Mouse (Mus musculus) heart, embryonic 16.5 days (tissue): Measurements from ENCODE around the gene Gm27027. TPM values are rescaled to one million over a fixed set of nuclear protein-coding genes. Genes with fewer than 3 reads are reported as not detected.

Experiments used
- ATAC-seq: fragments of 200-750 bp; cut with Nextera tagmentation; replicated peaks from 2 replicates; pipeline ENCODE4 v1.8.0; 2017; ENCODE audit warnings: moderate number of reproducible peaks; ENCODE audit not compliant: insufficient read depth, low FRiP score; ENCODE audit errors: extremely low read depth
- H3K27ac ChIP-seq: fragments of 300-500 bp; sonication (generic); 2 replicates; pipeline ENCODE4 v1.5.1; 2014; ENCODE audit warnings: mild to moderate bottlenecking, low read length, control low read depth, moderate library complexity
- H3K27me3 ChIP-seq: fragments of 300-500 bp; sonication (generic); 2 replicates; pipeline ENCODE4 v1.6.1; 2014; ENCODE audit warnings: low read length, mixed read lengths; ENCODE audit not compliant: control insufficient read depth, insufficient read depth
- H3K36me3 ChIP-seq: fragments of 300-500 bp; sonication (generic); 2 replicates; pipeline ENCODE4 v1.6.1; 2014; ENCODE audit not compliant: control insufficient read depth, insufficient read depth
- H3K4me1 ChIP-seq: fragments of 300-500 bp; sonication (generic); 2 replicates; pipeline ENCODE4 v1.6.1; 2014; ENCODE audit warnings: low read length, mixed read lengths; ENCODE audit not compliant: control insufficient read depth, insufficient read depth
- H3K4me2 ChIP-seq: fragments of 300-500 bp; sonication (generic); 2 replicates; pipeline ENCODE4 v1.6.1; 2014; ENCODE audit warnings: low read depth, mild to moderate bottlenecking, control low read depth, low read length
- H3K4me3 ChIP-seq: fragments of 300-500 bp; sonication (generic); 2 replicates; pipeline ENCODE4 v1.5.1; 2014; ENCODE audit warnings: mild to moderate bottlenecking, control low read depth, low read length
- H3K9ac ChIP-seq: fragments of 300-500 bp; sonication (generic); 2 replicates; pipeline ENCODE4 v1.6.1; 2014; ENCODE audit warnings: low read length, control low read depth
- H3K9me3 ChIP-seq: fragments of 300-500 bp; sonication (generic); replicated peaks from 2 replicates; pipeline ENCODE4 v1.6.1; 2016; ENCODE audit warnings: low read length; ENCODE audit not compliant: control insufficient read depth
- WGBS: fragments of 180-500 bp; shearing (Covaris S2); extraction: QIAGEN DNeasy Blood & Tissue Kit; methylation state at CpG from one replicate; pipeline ENCODE4 v1.1.7; 2014; 5-methylcytosine and 5-hydroxymethylcytosine counted together
- polyA plus RNA-seq: library from polyadenylated mRNA; unstranded; fragments of >200 nt; fragmentation: Nextera tagmentation; extraction: Ambion mirVana; gene quantifications from 2 replicates; pipeline ENCODE4 v1.2.1, GENCODE M21; 2015

The Gm27027 gene
- polyA plus RNA-seq, 1 experiment from 2014 or later = not detected

DNA sequence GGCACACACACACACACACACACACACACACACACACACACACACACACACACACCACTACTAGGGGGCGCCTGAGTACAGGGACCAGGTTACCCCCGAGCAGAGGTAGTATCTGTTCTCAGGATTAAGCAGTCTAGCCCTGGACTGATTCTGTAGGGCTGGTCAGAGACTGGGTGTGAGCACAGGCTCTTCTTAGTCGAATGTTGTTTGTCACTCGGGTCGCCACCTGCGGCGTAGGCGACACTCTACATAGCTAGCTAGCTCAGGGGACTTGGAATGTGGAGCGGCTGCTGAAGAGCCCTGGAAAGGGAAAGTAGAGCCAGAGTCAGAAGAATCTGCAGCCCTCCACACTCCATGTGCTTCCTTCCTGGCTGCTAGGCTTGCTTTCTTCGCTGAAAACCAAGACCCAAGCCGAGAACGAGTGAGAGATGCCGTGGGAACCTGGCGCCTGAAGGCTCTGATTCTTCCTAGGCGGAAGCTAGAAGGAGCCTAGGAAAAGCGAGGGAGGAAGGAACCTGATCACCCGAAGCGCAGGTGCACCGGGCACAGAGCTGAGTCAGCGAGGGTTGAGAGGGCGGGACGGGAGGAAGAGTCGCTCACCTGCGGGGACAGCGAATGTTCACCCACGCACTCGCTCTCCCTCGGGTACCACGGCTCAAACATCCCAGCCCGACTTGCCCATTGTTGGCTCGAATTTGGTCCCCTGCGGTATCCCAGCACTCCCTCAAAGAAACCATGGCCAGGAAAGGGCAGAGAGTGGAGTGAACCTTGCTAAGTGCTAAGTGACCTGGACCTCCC lies 41.2 kb downstream of the Gm27027 start:
- WGBS = 1% methylated on average over 29 of the region's 32 CpGs
- Histone ChIP-seq H3K9ac (peak overlapping the region; percentile 89), H3K36me3 (no peaks in the 10 kb centered on the region), H3K4me3 (peak overlapping the region; percentile 84), H3K27me3 (peaks cover 21% of the 10 kb centered on the region), H3K9me3 (no peaks in the 10 kb centered on the region), H3K27ac (no peak overlapping the region), H3K4me2 (peak overlapping the region; percentile 99), H3K4me1 (peaks cover 5% of the 10 kb centered on the region)
- ATAC-seq = no peak

DNA sequence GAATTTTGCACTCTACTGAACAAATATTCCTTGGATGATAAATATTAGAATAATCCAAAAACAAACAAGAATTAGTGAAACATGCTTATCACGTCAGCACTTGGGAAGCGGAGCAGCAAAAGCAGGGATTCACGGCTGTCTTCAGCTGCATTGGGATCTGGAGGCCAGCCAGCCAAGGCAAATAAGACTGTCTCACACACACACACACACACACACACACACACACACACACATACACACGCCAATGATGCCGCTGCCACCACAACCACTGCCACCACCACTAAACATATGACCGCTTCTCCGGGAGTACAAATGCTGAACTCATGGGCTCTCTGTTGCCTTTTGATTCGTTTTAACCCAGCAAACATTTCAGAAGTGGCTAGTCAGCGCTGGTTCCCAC lies 42.4 kb downstream of the Gm27027 start:
- no peak overlapping the region for H3K4me3 ChIP-seq
- H3K27ac ChIP-seq = no peak overlapping the region
- H3K27me3 ChIP-seq = peaks cover 21% of the 10 kb centered on the region
- 80% methylated on average over 9 of the region's 9 CpGs for WGBS
- no peaks in the 10 kb centered on the region for H3K36me3 ChIP-seq
- no peak overlapping the region for H3K9ac ChIP-seq
- peaks cover 5% of the 10 kb centered on the region for H3K4me1 ChIP-seq
- no peak for ATAC-seq
- H3K4me2 ChIP-seq = no peak overlapping the region
- H3K9me3 ChIP-seq = no peaks in the 10 kb centered on the region

DNA sequence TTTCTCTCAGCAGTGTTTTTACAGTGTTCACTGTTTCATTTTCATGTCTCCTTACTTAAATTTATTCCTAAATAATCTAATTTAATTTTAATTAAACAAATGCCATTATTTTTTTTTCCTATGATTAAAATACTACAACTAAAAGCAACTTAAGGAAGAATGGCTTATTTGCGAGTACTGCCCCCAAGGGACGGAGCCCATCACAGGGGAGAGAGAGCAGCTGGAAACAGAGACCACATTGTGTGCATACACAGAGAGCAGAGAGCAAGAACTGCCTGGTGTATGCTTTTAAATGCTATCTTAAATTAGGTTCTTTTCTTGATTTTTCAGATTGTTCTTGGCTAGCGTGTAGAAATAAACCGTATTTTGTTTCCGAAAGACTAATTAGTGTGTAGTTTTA lies 49.2 kb downstream of the Gm27027 start:
- WGBS = 52% methylated on average over 5 of the region's 5 CpGs
- no peak overlapping the region for H3K9ac ChIP-seq
- no peak overlapping the region for H3K4me2 ChIP-seq
- peaks cover 11% of the 10 kb centered on the region for H3K9me3 ChIP-seq
- H3K27ac ChIP-seq = no peak overlapping the region
- no peaks in the 10 kb centered on the region for H3K36me3 ChIP-seq
- no peak for ATAC-seq
- no peak overlapping the region for H3K4me3 ChIP-seq
- peaks cover 13% of the 10 kb centered on the region for H3K27me3 ChIP-seq
- H3K4me1 ChIP-seq = peaks cover 2% of the 10 kb centered on the region; the same call in 1 of the 2 replicates

DNA sequence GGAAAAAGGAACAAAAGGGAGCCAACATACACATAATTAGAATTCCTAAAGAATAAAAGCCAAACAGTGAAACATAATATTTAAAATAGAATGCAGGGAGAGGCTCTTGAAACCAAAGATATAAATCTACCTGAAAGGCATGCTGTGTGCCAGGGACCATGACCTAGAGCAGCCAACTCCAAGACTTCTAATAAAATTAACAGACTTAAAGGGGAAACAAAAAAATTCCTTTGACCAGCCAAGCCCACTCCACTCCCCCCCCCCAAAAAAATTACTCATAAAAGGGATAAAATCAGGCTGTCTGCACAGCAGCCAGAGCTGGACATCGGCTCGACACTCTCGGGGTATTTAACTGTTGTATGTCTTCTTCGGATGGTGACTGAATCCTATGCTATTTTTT lies 51.3 kb downstream of the Gm27027 start:
- no peak overlapping the region for H3K9ac ChIP-seq
- peaks cover 16% of the 10 kb centered on the region for H3K27me3 ChIP-seq
- H3K36me3 ChIP-seq = no peaks in the 10 kb centered on the region
- H3K27ac ChIP-seq = no peak overlapping the region
- 92% methylated on average over 4 of the region's 4 CpGs for WGBS
- no peak overlapping the region for H3K4me2 ChIP-seq
- H3K4me3 ChIP-seq = no peak overlapping the region
- no peak for ATAC-seq
- peaks cover 12% of the 10 kb centered on the region for H3K4me1 ChIP-seq
- H3K9me3 ChIP-seq = peaks cover 11% of the 10 kb centered on the region

DNA sequence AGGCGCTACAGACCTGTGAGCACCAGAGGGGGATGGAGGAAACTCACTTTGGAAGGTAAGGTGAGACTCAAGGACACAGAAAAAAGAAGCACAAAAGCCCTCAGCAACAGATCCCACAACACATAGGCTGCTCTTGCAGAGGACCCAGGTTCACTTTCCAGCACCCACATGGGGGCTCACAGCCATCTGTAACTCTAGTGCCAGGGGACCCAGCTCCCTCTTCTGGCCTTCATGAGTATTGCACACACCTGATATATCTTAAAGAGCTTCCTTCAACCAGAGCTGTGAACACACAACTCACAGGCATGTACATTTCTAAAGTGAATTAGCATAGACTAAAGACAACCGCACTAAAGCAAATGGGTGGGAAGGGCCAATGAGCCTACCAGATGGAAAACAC lies 52.1 kb downstream of the Gm27027 start:
- Histone ChIP-seq H3K9ac (no peak overlapping the region), H3K4me2 (no peak overlapping the region), H3K27me3 (peaks cover 19% of the 10 kb centered on the region), H3K27ac (no peak overlapping the region), H3K9me3 (peaks cover 11% of the 10 kb centered on the region), H3K4me1 (peaks cover 12% of the 10 kb centered on the region), H3K36me3 (no peaks in the 10 kb centered on the region), H3K4me3 (no peak overlapping the region)
- WGBS = 87% methylated on average over 2 of the region's 2 CpGs
- no peak for ATAC-seq

DNA sequence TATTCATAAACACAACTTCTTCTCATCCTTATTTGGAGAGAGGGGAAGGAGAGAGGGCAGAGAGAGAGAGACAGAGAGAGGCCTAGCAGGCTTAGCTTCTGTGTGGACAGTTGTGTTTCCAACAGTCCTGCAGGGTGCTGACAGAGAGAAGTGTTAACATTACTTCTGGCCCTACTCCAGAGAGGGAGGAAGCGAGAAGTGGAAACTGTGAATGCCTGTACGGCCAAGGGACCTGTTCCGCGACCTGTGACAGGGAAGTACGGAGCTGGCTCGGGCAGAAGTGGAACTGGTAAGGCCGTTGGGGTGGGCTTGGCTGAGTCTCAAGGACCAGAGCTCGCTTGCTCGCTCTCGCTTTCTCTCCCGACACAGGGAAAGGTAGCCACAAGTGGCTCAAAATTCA lies 54.5 kb downstream of the Gm27027 start:
- Histone ChIP-seq H3K36me3 (no peaks in the 10 kb centered on the region), H3K4me2 (peak overlapping the region; percentile 47), H3K27me3 (peaks cover 19% of the 10 kb centered on the region), H3K9ac (no peak overlapping the region), H3K4me1 (peaks cover 16% of the 10 kb centered on the region), H3K9me3 (peaks cover 11% of the 10 kb centered on the region), H3K4me3 (no peak overlapping the region), H3K27ac (no peak overlapping the region)
- peak; percentile 84 for ATAC-seq
- WGBS = 15% methylated on average over 11 of the region's 11 CpGs

DNA sequence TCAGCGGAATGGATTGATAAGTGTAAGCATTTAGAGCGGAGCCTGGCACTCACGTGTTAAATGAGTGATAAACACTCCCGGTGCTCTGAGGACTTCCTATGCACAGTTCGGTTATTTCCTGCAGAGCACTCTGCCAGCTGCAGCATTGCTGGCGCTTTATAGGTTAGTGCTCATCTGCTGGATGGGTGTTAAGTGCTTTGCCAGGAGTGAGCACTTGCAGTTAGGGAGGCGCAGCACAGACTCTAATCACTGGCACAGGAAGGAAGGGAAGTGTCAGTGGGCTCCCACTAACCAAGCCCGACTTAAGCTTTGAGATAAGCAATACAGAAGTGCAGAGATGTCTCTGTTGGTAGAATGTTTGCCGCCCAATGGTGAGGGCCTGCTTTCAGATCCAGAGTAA lies 57.6 kb downstream of the Gm27027 start:
- ATAC-seq = peak; percentile 38; the same call in 1 of the 2 replicates
- no peak overlapping the region for H3K4me2 ChIP-seq
- H3K27ac ChIP-seq = no peak overlapping the region
- H3K36me3 ChIP-seq = no peaks in the 10 kb centered on the region
- no peak overlapping the region for H3K9ac ChIP-seq
- no peak overlapping the region for H3K4me3 ChIP-seq
- H3K9me3 ChIP-seq = peaks cover 5% of the 10 kb centered on the region
- WGBS = 22% methylated on average over 9 of the region's 9 CpGs
- peaks cover 16% of the 10 kb centered on the region for H3K4me1 ChIP-seq
- H3K27me3 ChIP-seq = peaks cover 15% of the 10 kb centered on the region

DNA sequence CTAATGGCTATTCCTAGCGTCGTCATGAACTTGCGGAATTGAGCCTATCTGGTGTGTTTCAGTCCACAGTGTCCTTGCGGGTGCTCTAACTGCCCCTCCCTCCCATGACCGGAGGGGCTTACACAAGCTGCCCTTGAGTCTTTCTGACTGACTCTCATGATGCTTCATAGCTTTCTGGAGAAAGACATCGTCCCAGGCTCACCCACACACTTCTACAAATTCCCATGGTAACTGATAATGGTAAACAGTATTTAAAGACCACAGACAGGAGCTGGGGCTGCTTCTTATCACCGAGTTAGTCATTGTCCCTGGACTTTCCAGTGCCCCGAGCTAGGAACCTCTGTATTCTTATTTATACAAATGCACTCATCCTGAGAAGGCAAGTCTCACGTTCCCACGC lies 67.3 kb downstream of the Gm27027 start:
- H3K27ac ChIP-seq = no peak overlapping the region
- no peak overlapping the region for H3K4me3 ChIP-seq
- no peaks in the 10 kb centered on the region for H3K9me3 ChIP-seq
- H3K36me3 ChIP-seq = no peaks in the 10 kb centered on the region
- ATAC-seq = no peak
- no peaks in the 10 kb centered on the region for H3K4me1 ChIP-seq
- H3K27me3 ChIP-seq = peaks cover 2% of the 10 kb centered on the region; the same call in 1 of the 2 replicates
- H3K4me2 ChIP-seq = no peak overlapping the region
- no peak overlapping the region for H3K9ac ChIP-seq
- WGBS = 53% methylated on average over 10 of the region's 10 CpGs

DNA sequence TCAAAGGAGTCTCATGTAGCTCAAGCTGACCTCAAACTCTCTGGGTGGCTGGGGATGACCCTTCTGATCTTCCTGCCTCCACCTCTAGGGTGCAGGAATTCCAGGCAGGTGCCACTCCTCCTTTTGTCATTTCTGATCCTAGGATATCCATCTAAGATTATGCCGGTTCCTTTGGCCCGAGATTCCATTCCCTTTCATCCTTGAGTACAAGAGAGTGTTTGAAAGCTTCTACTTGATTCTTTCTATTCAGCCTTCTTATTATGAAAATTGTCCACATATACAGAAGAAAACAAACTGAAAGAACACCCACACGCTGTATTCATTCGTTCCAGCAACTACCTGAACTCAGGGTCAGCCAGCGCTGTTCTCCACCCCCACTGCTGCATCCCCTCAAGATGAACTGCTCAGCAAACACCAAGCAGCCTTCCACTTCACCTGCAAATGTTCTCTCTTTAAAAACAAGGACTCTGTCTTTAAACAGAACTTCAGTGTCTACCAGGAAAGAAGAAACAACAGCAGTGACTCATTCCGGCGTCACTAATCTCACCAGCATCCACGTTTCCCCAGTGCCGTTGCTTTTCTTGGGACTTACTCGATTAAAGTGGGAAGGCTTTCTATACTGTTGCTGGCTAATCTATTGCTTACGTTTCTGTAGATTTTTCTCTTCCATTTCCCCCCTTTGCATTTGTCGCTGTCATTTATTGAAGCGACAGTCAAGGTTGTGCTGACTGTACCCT lies 68.3 kb downstream of the Gm27027 start:
- no peak overlapping the region for H3K4me2 ChIP-seq
- no peak for ATAC-seq
- no peak overlapping the region for H3K27ac ChIP-seq
- no peaks in the 10 kb centered on the region for H3K36me3 ChIP-seq
- no peaks in the 10 kb centered on the region for H3K9me3 ChIP-seq
- H3K4me1 ChIP-seq = no peaks in the 10 kb centered on the region
- 64% methylated on average over 13 of the region's 13 CpGs for WGBS
- H3K27me3 ChIP-seq = peaks cover 2% of the 10 kb centered on the region; the same call in 1 of the 2 replicates
- no peak overlapping the region for H3K4me3 ChIP-seq
- no peak overlapping the region for H3K9ac ChIP-seq
